Mouse (Mus musculus) heart, postnatal 10 days (tissue): ENCODE measurements at regions not wholly inside any gene's neighbourhood (a gene's known extent, or its start where the extent isn't known, plus 50 kb on each side); places are given as distances from the start of the nearest gene placed in this dataset.

Source experiments
- DNase-seq, 2 experiments: peaks; one replicate each; pipeline ENCODE4 v3.0.0; 2021
- intact Hi-C: fragments of 180-260 bp; cut with DNase I; formaldehyde crosslinking; loops from one replicate; pipeline ENCODE4 v1.15.1; 2025

DNA sequence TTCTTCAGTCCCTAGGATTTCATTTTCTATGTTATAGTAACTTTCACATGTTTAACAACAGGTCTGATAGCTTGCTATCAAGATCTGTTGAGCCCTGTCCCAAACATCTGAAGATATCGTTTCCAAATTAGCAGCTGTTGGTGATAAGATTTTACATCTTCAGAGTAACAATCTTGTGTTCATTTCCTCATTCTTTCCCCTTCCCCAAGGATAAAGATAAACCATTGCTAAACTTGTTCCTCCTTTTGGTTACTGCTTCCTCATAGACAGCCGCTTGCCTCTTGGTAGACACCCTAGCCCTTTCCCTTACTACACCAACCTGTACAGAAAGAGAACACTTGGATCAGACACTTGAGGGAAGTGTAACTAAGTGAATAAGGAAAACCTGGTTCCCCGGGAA, 58.6 kb downstream of the Kcnrg start:
- intact Hi-C loops, result no loop called here
- no peak for DNase-seq

DNA sequence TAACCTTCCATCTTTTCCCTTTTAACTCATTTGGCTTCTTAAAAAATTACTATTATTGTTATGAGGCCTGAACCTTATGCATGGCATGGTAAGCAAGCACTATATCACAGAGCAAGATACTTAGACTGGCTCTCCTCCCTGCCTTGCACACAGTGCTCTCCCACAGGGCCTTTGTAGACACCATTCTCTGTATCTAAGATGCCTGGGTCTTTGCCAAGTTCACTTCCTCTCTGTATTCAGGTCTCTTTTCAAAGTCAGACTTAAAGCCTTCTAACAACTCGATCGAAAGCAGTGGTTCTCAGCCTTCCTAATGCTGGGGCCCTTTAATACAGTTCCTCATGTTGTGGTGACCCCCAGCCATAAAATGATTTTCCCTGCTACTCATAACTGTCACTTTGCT, 65.9 kb downstream of the Kcnrg start:
- intact Hi-C loops, result no loop called here
- DNase-seq, result peak in 1 of 2 experiments; percentile 28

DNA sequence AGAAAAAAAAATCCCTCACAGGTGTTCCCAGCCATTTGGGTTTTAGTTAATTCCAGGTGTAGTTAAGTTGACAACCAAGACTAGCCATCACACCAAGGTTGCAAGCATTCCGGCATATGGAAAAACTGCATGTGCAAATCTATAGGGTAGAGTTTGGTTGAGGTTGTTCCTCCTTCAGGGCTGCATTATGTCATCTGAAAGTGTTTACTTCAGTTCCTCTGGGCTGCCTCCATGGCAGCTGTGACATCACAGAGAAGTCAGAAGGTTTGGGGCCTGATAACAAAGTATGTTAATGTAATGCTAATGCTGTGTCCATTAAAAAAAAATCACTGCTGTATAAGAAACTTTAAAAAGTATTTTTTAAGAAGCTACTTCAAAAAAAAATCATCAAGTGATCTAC, 70.8 kb downstream of the Kcnrg start:
- no peak for DNase-seq
- intact Hi-C loops, result no loop called here

GRCm38 (mm10) chr14:61680818-61681707, 73.8 kb downstream of the Kcnrg start:
- DNase-seq, result peak; percentile 91
- intact Hi-C loops, result loop anchor here (2.0 to 5.0 kb wide), 3 partner anchors 30 to 491 kb away; partner anchors contain the start of gene Spryd7

DNA sequence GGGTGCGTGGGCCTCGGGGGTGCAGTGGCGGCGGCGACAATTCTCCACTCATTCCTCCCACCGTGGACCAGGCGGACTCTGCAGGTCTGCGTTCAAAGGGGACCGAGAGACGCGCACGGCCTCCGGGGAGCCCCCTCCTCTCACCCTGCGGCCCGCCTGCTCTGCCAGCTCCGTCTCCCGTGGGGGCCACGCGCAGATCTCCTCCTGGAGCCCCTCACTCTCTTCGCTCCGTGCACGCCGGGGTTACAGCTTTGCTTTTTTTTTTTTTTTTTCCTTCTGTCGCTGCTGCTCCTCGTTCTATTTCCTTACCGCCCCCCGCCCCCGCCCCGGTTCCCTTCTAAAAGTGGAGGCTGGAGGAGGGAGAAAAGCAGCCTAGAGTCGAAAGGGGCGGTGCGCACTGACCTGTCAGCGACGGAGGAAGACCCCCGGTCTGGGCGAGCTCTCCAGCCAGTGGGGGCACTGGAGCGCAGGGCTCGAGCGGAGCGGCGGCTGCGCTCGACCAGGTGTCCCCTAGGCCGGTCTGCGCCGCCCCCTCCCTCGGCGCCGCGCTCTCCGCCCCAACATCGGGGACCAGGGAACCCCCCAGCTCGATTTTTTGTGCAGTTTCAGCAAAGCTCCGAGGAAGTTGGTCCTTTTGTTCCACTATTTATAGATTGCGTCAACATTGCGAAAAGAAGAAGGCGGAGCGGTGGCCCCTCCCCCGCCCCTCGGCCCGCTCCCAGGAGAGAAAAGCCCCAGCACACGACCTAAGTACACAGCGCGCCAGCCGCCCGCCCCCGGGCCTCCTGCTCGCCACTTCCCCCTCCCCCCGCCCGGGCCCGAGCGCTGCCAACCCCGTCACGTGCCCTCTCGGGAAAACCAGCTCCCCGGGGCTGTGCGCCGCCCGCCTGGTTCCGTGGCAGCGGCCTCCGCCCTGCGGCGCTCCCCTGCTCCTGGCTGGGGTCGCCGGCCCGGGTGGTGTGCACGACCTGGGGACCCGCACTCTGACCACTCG, 74.7 kb downstream of the Kcnrg start:
- intact Hi-C loops, result loop anchor here (2.0 to 5.0 kb wide), 4 partner anchors 31 to 490 kb away; partner anchors contain the start of gene Spryd7

GRCm38 (mm10) chr14:61682721-61683355, 75.6 kb downstream of the Kcnrg start:
- intact Hi-C loops, result loop anchor here (2.0 to 5.0 kb wide), 3 partner anchors 54 to 489 kb away; partner anchors contain the start of gene Spryd7
- peak; percentile 79 to 82 for DNase-seq

More for the DNA sequence above, 74.7 kb downstream of the Kcnrg start:
- DNase-seq, result peak; percentile 93 to 94

DNA sequence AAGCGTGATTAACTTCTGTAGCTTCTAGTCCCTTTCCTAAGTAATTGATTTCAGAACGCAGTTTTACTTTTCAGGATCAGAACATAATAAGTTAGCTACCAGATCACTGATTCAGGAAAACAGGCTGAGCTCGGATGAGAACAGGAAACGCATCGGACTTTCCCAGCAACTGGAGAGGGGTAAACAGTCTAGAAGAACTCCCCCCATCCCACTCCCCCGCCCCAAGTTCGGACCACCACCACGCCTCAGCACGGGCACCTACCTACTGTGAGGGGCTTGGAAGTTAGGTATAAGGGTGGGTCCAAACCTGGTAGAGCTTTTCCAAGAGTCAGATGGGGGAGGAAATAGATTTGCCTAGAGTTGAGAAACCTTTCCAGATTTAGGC, 76.1 kb downstream of the Kcnrg start:
- intact Hi-C loops, result loop anchor here (2.0 to 5.0 kb wide), 3 partner anchors 53 to 489 kb away; partner anchors contain the start of gene Spryd7
- peak; percentile 49 to 54 for DNase-seq

DNA sequence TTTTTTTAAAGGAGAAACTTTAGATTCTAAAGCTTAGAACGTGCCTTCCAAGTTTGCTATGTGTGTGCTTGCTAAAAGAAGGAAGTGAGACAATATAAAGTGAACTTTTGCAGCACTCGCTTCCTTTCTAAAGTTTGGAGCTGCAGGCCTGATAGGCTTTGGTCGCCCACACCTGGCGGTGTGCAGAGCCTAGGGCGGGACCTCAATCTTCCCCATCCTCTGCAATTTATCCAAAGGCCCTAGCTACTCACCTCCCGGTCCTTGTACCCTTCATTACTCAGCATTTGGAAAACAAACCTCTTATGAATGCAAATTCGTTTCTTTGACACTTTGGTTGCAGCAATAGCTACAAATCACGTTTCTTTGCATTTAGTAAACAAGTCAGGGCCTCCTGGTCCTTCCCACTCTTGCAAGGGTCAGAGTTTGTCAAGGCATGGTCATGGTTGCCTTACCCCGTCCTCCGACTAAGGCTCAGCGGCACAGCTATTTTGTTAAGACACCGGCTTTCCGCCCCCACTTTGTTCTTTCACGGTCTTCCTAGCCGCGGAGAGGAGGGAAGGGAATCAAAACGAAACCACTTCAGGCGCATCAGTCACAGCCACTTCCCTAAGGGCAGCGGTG, 76.6 kb downstream of the Kcnrg start:
- intact Hi-C loops, result loop anchor here (2.0 to 5.0 kb wide), 3 partner anchors 53 to 488 kb away; partner anchors contain the start of gene Spryd7

GRCm38 (mm10) chr14:61684473-61685230, 77.4 kb downstream of the Kcnrg start:
- DNase-seq, result peak in 1 of 2 experiments; percentile 36
- intact Hi-C loops, result loop anchor here (5.0 kb wide), 2 partner anchors 127 to 488 kb away; partner anchors contain the start of gene Spryd7

More for the DNA sequence above, 76.6 kb downstream of the Kcnrg start:
- DNase-seq, result peak; percentile 51 to 52

- intact Hi-C loops, result no loop called here
Measured at GRCm38 (mm10) chr14:61685231-61685800, 78.1 kb downstream of the Kcnrg start.

GRCm38 (mm10) chr14:61686101-61686691, 78.9 kb downstream of the Kcnrg start:
- intact Hi-C loops, result no loop called here
- DNase-seq, result peak; percentile 43 to 55

More at GRCm38 (mm10) chr14:61685231-61685800, 78.1 kb downstream of the Kcnrg start:
- DNase-seq, result no peak

- intact Hi-C loops, result no loop called here
- DNase-seq, result peak; percentile 66 to 70
Measured at GRCm38 (mm10) chr14:61686821-61687341, 79.6 kb downstream of the Kcnrg start.

DNA sequence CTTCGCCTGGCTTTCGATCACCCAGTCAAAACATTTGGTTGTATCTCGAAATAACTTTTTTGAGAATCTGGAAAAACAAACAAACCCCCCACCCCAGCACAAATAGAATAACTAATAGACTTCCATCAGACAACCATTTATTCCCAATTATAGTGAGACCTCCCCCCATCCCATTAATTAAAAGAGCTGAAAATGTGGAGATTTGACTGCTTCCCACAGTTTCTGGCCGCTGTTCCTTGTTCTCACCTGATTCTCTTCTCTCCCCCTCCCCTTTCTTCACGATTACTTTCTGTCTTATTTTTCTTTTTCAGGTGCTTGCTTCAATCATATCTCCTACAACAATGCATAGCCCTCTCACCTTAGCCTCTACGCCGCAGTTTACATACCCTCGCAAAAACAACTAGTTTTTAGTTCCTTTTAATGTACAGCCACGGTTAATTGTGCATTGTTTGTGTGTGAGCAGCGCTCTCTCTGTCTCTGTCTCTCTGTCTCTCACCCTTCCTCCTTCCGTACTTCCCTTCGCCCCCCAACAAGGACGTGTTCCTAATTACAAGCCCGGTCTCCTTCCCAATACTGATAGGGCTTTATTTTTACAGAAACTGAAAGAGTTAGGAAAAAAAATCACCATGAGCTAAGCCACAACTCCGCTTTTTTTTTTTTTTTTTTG, 80.2 kb downstream of the Kcnrg start:
- intact Hi-C loops, result no loop called here
- DNase-seq, result peak; percentile 38 to 44

DNA sequence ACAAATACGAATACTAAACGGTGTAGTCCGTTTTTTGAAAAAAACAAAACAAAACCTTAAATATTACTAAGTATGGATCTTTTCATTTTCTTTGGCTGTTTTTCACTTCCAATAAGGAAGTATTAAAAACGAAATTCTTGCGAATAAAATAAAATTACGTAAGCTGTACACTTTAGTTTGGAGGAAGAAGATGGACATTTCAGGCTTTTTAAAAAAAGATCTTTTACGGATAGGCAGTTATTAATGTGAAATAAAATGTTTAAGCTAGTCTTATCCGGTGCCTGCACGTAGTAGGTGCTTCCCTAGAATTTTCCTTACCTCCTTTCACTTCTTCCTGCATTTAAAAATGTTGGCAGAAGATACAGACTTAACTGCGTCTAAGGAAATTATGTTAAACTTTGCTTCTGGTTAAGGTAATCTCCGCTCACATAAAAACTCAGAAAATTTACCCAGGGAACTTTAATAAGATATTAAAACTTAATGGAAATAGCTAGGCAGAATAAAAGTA, 80.8 kb downstream of the Kcnrg start:
- intact Hi-C loops, result no loop called here
- DNase-seq, result no peak

- peak; percentile 31 to 40 for DNase-seq
- intact Hi-C loops, result no loop called here
Measured at GRCm38 (mm10) chr14:61688666-61689065, 81.4 kb downstream of the Kcnrg start.

GRCm38 (mm10) chr14:61689281-61689680, 82.0 kb downstream of the Kcnrg start:
- peak in 1 of 2 experiments; percentile 31 for DNase-seq
- intact Hi-C loops, result no loop called here

- DNase-seq, result no peak
- intact Hi-C loops, result no loop called here
Measured at GRCm38 (mm10) chr14:61689776-61690175, 82.5 kb downstream of the Kcnrg start.
